Mouse (Mus musculus) lung, adult 2 months (tissue): ENCODE measurements at regions not wholly inside any gene's neighbourhood (a gene's known extent, or its start where the extent isn't known, plus 50 kb on each side); places are given as distances from the start of the nearest gene placed in this dataset.

ENCODE experiments used
- DNase-seq: peaks from one replicate; pipeline ENCODE4 v3.0.0; 2022
- H3K4me1 ChIP-seq: fragments of 200-500 bp; 2 replicates; pipeline ENCODE4 v1.6.1; 2011; ENCODE audit warnings: low read length; ENCODE audit not compliant: control insufficient read depth, insufficient read depth
- H3K4me3 ChIP-seq: fragments of 200-500 bp; replicated peaks from 2 replicates; pipeline ENCODE3; 2011; ENCODE audit warnings: low read depth, mild to moderate bottlenecking, control low read depth, low read length; ENCODE audit errors: extremely low read depth
- CTCF ChIP-seq: fragments of 200-500 bp; IDR thresholded peaks from 2 replicates; pipeline ENCODE4 v1.5.1; 2011; ENCODE audit warnings: mild to moderate bottlenecking, low read length, control low read depth; ENCODE audit not compliant: insufficient read depth
- POLR2A ChIP-seq: fragments of 200-500 bp; IDR thresholded peaks from 2 replicates; pipeline ENCODE4 v1.6.1; 2011; ENCODE audit warnings: low read depth, mild to moderate bottlenecking, control low read depth, low read length, borderline replicate concordance; ENCODE audit errors: extremely low read depth
- WGBS: fragments of 180-500 bp; shearing (Covaris S2); methylation state at CpG from one replicate; pipeline ENCODE4 v1.1.7; 2018; 5-methylcytosine and 5-hydroxymethylcytosine counted together

- TF ChIP-seq CTCF = no peak
- no peak for TF ChIP-seq POLR2A
- no peaks in the 10 kb centered on the region for H3K4me1 ChIP-seq
- DNase-seq = no peak
Observed at GRCm38 (mm10) chr7:73088321-73088720, 287.0 kb upstream of the Rgma start.

GRCm38 (mm10) chr7:73091758-73092157 lies 283.6 kb upstream of the Rgma start:
- DNase-seq = no peak
- H3K4me1 ChIP-seq = no peaks in the 10 kb centered on the region
- TF ChIP-seq POLR2A (no peak), CTCF (no peak)
- H3K4me3 ChIP-seq = no peak overlapping the region
- 95% methylated on average over 3 of the region's 3 CpGs for WGBS

More at GRCm38 (mm10) chr7:73088321-73088720, 287.0 kb upstream of the Rgma start:
- no peak overlapping the region for H3K4me3 ChIP-seq
- WGBS = 92% methylated on average over 8 of the region's 8 CpGs

- no peak overlapping the region for H3K4me3 ChIP-seq
- WGBS = 29% methylated on average over 3 of the region's 3 CpGs
- H3K4me1 ChIP-seq = no peaks in the 10 kb centered on the region
- TF ChIP-seq POLR2A (no peak), CTCF (peak; percentile 26; the same call in 1 of the 2 replicates)
- DNase-seq = no peak
Observed at GRCm38 (mm10) chr7:73094059-73094458, 281.2 kb upstream of the Rgma start.

GRCm38 (mm10) chr7:73118871-73119270 lies 256.4 kb upstream of the Rgma start:
- TF ChIP-seq CTCF (no peak), POLR2A (no peak)
- 40% methylated on average over 8 of the region's 8 CpGs for WGBS
- no peak for DNase-seq
- no peak overlapping the region for H3K4me3 ChIP-seq
- H3K4me1 ChIP-seq = no peaks in the 10 kb centered on the region

GRCm38 (mm10) chr7:73120276-73120675 lies 255.0 kb upstream of the Rgma start:
- TF ChIP-seq CTCF (no peak), POLR2A (no peak)
- H3K4me3 ChIP-seq = no peak overlapping the region
- no peaks in the 10 kb centered on the region for H3K4me1 ChIP-seq
- no peak for DNase-seq
- WGBS = 33% methylated on average over 9 of the region's 9 CpGs

GRCm38 (mm10) chr7:73124976-73125375 lies 250.3 kb upstream of the Rgma start:
- 73% methylated on average over 2 of the region's 2 CpGs for WGBS
- TF ChIP-seq POLR2A (no peak), CTCF (no peak)
- no peaks in the 10 kb centered on the region for H3K4me1 ChIP-seq
- no peak overlapping the region for H3K4me3 ChIP-seq
- no peak for DNase-seq

GRCm38 (mm10) chr7:73125864-73126263 lies 249.4 kb upstream of the Rgma start:
- H3K4me1 ChIP-seq = no peaks in the 10 kb centered on the region
- TF ChIP-seq CTCF (no peak), POLR2A (no peak)
- no peak overlapping the region for H3K4me3 ChIP-seq
- 26% methylated on average over 11 of the region's 11 CpGs for WGBS
- DNase-seq = no peak

GRCm38 (mm10) chr7:73135786-73136185 lies 239.5 kb upstream of the Rgma start:
- no peak for TF ChIP-seq CTCF
- Histone ChIP-seq H3K4me1 (no peaks in the 10 kb centered on the region), H3K4me3 (no peak overlapping the region)
- no peak for DNase-seq
- WGBS = 64% methylated on average over 6 of the region's 6 CpGs

GRCm38 (mm10) chr7:73138269-73138668 lies 237.0 kb upstream of the Rgma start:
- no peak for DNase-seq
- WGBS = 42% methylated on average over 5 of the region's 5 CpGs

GRCm38 (mm10) chr7:73138861-73139493 lies 236.3 kb upstream of the Rgma start:
- TF ChIP-seq CTCF (no peak), POLR2A (no peak)
- no peak for DNase-seq
- no peak overlapping the region for H3K4me3 ChIP-seq
- H3K4me1 ChIP-seq = no peaks in the 10 kb centered on the region
- WGBS = 35% methylated on average over 8 of the region's 8 CpGs

More at GRCm38 (mm10) chr7:73138269-73138668, 237.0 kb upstream of the Rgma start:
- TF ChIP-seq POLR2A (no peak), CTCF (peak; percentile 36; the same call in 1 of the 2 replicates)
- no peak overlapping the region for H3K4me3 ChIP-seq
- H3K4me1 ChIP-seq = no peaks in the 10 kb centered on the region
